Mouse (Mus musculus) olfactory bulb, adult 2 months (tissue): ENCODE measurements around the gene Ankrd42.

ENCODE experiments used
- CTCF ChIP-seq: fragments of 200-500 bp; IDR thresholded peaks from 2 replicates; pipeline ENCODE4 v1.5.1; 2012; ENCODE audit warnings: low read depth, mild to moderate bottlenecking, low read length, moderate library complexity; ENCODE audit not compliant: insufficient read depth
- POLR2A ChIP-seq: fragments of 200-500 bp; IDR thresholded peaks from 2 replicates; pipeline ENCODE4 v1.6.1; 2012; ENCODE audit warnings: mild to moderate bottlenecking, low read depth, low read length, moderate library complexity; ENCODE audit not compliant: insufficient read depth

GRCm38 (mm10) chr7:92550248-92550989 lies 86.5 kb downstream of the Ankrd42 start:
- TF ChIP-seq CTCF (no peak), POLR2A (no peak)
